Mouse (Mus musculus): ENCODE results near the gene Uba6.

The Uba6 gene

GRCm38 (mm10) chr5:86172449-86173161 lies at the start of gene Uba6:
Gene Uba6, minus strand, starts transcription at chr5:86172803.
- in situ Hi-C loops (cut with MboI; ENCODE audit: unreplicated experiment in 2 of 2): no loop called here

DNA sequence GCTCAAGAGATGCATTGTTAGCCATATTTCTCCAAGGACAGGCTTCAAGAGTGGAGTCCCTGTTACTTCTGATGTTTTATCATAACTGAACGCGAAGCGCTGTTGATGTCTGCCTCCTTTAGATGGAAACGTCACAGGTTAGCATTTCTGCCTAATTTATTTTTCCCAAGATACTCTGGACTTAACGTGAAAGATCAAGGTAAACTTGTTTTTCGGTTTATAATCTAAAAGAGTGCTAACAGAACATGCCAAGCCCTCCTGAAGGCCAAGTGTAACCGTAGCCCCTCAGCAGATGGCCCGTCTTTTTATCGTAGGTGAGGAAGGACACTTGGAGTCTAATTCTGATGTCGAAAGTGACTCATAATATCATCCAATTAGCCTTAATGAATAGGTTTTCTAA lies 25.2 kb upstream of the Uba6 start, which contains the start of gene Gnrhr:
Gene Gnrhr, minus strand, starts transcription at position 101 of the 400 bp plus-strand sequence.
- in situ Hi-C loops (cut with MboI; ENCODE audit: unreplicated experiment in 2 of 2): loop anchor here (10.0 to 25.0 kb wide), 4 partner anchors 436 to 614 kb away; partner anchors contain the start of gene Ythdc1 (in 2 of the 2)

- in situ Hi-C loops (cut with MboI; ENCODE audit: unreplicated experiment in 2 of 2): loop anchor here (5.0 to 25.0 kb wide), 6 partner anchors 216 to 621 kb away; partner anchors contain the start of gene Ythdc1 (in 2 of the 2)
These were observed 18.8 kb upstream of the Uba6 start for GRCm38 (mm10) chr5:86191356-86191755.

- in situ Hi-C loops (cut with MboI; ENCODE audit: unreplicated experiment in 2 of 2): loop anchor here (5.0 to 25.0 kb wide), 6 partner anchors 217 to 622 kb away; partner anchors contain the start of gene Ythdc1 (in 2 of the 2)
These were observed 18.2 kb upstream of the Uba6 start for GRCm38 (mm10) chr5:86190770-86191169.

GRCm38 (mm10) chr5:86190290-86190689 lies 17.7 kb upstream of the Uba6 start:
- in situ Hi-C loops (cut with MboI; ENCODE audit: unreplicated experiment in 2 of 2): loop anchor here (5.0 to 25.0 kb wide), 6 partner anchors 217 to 622 kb away; partner anchors contain the start of gene Ythdc1 (in 2 of the 2)

DNA sequence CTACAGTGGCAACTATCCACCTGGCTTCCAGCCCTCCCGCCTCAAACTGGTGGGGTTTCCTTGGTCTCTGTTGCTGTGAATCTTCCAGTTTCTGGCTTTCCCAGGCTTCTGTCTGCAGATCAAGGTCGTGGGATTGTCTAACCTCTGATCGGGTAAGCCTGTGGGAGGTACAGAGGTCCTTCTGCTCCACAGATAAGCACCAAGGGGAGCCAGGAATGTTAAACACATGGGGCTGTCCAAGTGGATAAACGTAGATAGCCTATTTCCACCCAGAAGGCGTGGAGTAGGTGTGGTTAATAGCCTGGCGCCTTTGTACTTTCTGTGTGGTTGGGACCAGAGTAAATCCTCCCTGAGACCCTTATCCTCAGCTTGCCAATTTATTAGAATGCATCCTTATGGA lies 14.8 kb upstream of the Uba6 start:
- in situ Hi-C loops (cut with MboI; ENCODE audit: unreplicated experiment in 2 of 2): loop anchor here in 1 of 2 experiments (5.0 to 25.0 kb wide), 3 partner anchors 120 to 625 kb away; partner anchors contain the start of genes Cenpc1 and Ythdc1

DNA sequence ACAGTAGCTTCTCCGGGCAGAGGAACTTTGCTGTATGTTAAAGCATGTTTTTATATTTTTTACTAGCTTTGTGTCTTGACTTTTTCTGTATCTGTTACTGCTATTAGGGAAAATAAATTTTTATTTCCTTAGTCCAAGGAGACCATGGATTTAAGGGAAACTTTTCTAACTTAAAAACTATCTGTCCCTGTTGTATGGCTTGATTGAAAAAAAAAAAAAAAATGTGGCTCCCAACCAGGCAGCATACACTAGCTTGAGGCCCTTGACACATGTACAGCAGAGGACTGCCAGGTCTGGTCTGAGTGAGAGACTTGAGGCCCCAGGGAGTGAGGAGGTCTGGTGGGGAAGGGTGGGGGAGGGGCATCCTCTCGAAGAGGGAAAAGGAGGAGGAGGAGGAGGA lies 1.2 kb upstream of the Uba6 start:
- in situ Hi-C loops (cut with MboI; ENCODE audit: unreplicated experiment in 2 of 2): no loop called here

DNA sequence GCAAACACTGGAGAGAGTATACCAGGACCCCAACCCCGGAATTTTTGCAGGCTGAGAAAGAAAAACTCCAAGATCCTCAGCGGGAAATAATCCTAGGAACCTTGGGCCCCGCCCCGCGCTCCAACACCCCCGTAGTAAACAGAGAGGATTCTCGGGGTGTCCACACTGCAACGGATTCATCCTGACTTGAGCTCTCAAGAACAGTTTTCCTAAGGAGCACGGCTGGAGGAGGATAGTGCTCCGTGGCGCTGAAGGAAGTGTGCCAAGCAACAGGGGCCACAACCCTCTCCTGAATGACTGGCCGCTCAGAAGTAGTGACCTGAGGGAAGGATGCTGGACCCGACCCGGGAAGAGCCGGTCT lies 535 bp downstream of the Uba6 start:
- in situ Hi-C loops (cut with MboI; ENCODE audit: unreplicated experiment in 2 of 2): no loop called here

DNA sequence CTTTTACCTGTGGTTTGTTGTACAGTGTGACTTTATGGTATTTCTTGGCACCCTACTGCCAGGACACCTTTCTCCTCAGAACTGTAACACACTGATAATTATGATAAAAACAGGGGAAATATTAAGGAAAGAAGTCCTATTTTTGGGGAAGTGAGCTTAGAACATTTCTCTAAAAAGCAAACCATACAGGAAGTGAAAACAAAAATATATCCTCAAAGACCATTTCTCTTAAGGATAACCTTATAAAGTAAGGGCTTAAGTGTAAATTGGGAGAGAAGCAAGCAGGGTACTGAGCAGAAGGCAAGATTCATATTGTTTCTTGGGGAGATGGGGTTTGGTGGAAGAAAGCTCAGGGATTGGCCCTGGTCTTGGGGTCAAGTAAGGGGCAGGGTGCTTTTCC lies 42.8 kb downstream of the Uba6 start:
- in situ Hi-C loops (cut with MboI; ENCODE audit: unreplicated experiment in 2 of 2): loop anchor here in 1 of 2 experiments (10.0 kb wide), 1 partner anchor 45 kb away; no protein-coding TSS in a partner anchor

DNA sequence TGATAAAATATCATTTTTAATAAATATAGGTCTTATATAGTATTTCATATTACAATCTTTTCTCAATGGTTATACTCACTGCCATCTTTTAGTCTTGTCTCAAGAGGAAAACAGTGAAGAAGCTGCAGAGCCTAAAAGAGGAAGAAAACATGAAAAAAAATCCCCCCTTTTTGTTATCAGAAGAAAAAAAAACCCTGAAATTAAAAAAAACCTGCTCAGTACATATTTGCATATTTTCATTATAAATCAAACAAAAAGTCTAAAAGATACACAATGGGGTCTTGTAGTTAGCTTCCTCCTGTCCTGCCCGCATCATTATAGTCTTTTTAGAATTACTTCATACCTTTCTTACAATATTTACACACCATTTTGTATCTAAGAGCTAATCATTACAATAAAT lies 43.9 kb downstream of the Uba6 start:
- in situ Hi-C loops (cut with MboI; ENCODE audit: unreplicated experiment in 2 of 2): no loop called here

DNA sequence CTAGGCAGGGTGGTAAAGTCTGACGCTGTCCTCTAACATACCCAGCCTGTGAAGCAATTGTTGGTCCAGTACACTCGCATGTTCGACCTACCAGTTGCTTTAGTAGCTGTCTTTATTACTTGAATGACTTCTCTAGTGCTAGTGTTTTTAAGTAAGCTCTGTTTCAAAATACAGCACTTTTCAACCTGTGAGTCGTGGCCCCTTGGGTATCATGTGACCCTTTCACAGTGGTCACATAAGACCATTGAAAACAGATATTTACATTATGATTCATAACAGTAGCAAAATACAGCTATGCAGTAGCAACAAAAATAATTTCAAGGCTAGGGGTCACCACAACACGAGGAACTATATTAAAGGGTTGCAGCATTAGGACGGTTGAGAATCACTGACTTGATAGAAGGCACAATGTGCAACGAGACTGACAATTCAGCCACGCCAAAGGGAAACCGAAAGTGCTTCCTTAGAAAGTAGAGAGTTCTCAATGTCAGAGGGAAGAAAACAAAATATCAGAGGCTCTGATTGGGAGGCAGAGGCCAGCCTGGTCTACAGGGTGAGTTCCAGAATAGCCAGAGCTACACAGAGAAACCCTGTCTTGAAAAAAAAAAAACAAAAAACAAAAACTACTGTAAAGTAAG lies 54.0 kb downstream of the Uba6 start:
- in situ Hi-C loops (cut with MboI; ENCODE audit: unreplicated experiment in 2 of 2): loop anchor here in 1 of 2 experiments (5.0 kb wide), 1 partner anchor 36 kb away; no protein-coding TSS in a partner anchor

GRCm38 (mm10) chr5:86113997-86114396 lies 58.6 kb downstream of the Uba6 start:
- in situ Hi-C loops (cut with MboI; ENCODE audit: unreplicated experiment in 2 of 2): no loop called here

DNA sequence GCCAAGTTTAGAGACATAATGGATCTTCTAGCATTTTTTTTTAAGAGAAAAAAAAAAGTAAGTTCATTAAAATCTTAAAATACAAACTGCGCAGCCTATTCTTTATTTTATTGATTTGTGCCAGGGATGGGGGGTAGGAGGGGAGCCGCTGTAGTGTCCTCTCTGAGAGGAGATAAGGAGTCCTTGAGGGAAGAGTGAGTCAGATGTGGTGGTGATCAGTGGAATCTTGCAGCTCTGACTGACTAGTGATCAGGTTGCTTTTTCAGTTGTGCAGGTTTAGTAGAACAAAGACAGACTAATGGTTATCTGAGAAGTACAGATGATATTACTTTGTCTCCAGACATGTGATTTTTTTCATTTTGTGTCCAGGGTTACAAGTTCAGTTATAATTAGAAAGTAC lies 59.6 kb downstream of the Uba6 start:
- in situ Hi-C loops (cut with MboI; ENCODE audit: unreplicated experiment in 2 of 2): no loop called here

GRCm38 (mm10) chr5:86111074-86111473 lies 61.5 kb downstream of the Uba6 start:
- in situ Hi-C loops (cut with MboI; ENCODE audit: unreplicated experiment in 2 of 2): no loop called here

DNA sequence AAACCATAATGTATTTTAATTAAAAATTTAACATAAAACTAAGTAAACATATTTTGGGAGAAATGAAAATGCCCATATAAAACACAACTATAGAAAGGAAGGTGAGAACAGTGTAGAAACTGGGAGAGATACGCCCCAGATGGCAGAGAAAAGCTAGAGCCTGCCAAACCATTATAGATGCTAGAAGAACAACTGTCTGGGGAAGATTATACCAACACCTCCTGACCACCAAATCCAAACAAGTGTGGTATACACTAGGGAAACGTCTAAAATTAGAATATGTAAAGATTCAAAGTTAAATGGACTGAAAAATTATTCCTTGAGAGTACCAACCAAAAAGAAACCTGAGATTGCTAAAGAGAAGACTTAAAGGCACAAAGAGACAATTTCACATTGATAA lies 66.0 kb downstream of the Uba6 start:
- in situ Hi-C loops (cut with MboI; ENCODE audit: unreplicated experiment in 2 of 2): no loop called here

- in situ Hi-C loops (cut with MboI; ENCODE audit: unreplicated experiment in 2 of 2): no loop called here
These were observed 70.4 kb downstream of the Uba6 start for GRCm38 (mm10) chr5:86102176-86102575.

DNA sequence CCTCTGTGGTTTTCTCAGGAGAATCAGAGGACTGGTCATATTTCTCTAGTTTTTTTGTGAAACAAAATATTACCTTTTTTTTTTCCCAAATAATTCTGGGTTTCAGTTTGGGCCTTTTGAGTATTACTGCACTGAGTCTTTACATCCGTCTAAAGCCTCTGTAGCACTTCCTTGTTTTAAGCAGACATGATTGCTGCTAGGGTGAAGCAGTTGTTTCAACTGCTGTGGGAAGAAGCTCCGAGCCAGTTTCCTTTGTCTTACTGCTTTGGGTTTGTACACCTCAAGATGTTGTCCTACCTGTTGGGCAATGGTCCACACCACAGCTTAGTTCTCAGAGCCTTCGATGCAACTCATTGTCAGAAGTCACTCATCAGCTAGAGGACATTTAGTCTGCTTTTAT lies 72.0 kb downstream of the Uba6 start:
- in situ Hi-C loops (cut with MboI; ENCODE audit: unreplicated experiment in 2 of 2): no loop called here

DNA sequence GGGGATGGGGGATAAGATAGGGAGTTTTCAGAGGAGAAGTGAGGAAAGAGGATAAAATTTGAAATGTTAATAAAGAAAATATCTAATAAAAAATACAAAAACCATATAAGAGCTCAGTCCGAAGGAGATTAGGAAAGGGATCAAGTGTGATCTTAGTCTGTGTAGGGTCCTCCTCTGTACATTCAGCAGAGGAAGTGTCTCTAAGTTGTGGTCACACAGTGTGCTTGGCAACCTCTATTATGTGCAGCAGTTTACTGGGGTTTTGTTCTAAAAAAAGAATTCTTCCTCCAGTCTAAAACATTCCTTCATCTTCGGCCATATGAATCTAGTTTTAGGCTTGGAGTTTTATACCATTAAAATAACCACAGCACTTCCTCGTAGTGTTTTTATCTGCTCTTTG lies 73.6 kb downstream of the Uba6 start:
- in situ Hi-C loops (cut with MboI; ENCODE audit: unreplicated experiment in 2 of 2): no loop called here

DNA sequence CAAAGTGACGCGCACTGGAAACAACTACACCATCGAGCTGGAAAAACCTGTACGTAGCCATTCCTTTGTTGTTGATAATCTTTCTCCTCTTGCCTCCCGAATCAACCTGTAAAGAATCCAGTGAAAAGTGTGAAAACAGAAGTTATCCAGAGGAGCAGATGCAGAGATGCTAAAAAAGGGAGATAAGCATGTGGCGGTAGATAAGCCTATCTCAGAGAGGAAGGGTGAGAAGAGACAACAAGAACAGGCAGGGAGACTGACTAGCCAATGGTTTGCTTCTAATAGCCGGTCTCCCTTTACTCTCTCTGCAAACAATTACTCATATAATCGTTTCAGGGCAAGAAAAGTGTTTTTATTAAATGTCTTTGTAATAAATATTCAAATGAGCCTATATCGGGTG lies 77.8 kb downstream of the Uba6 start:
- in situ Hi-C loops (cut with MboI; ENCODE audit: unreplicated experiment in 2 of 2): no loop called here

DNA sequence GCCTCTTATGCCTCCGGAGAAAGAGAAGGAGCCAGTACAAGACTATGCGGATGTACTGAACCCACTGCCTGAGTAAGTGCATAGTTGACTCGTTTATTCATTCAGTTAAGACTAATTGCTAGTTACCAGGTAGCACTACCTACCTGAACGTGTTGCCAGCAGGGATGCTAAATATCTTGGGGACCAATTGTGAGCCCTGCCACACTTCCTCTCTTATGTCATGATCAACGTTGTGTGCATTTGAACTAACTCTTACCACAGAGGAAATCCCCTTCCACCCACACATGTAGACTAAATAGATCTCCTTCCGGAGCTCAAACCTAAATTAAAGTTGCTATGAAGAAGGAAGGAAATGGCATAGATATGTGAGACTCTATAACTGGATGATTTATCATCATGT lies 85.9 kb downstream of the Uba6 start:
- in situ Hi-C loops (cut with MboI; ENCODE audit: unreplicated experiment in 2 of 2): loop anchor here in 1 of 2 experiments (10.0 kb wide), 1 partner anchor 48 kb away; no protein-coding TSS in a partner anchor

DNA sequence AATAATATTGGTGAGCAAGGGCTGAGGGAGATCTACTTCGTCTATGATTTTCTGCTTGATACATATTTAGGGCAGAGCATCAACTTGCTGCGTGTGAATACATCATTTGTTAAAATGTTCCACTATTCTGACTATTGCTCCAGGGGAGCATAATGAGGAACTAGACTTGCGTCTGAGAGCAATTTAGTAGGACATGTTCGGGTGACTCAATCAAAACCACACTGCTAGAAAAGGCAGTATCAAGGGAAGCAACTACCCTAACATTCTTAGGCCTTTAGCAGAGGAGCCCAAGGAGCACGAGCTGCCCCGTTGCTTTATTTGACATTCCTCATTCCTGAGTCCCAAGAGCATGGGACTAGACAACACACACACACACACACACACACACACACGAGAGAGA lies 87.6 kb downstream of the Uba6 start:
- in situ Hi-C loops (cut with MboI; ENCODE audit: unreplicated experiment in 2 of 2): loop anchor here (5.0 to 10.0 kb wide), 2 partner anchors 32 to 50 kb away; no protein-coding TSS in a partner anchor

Data from v-Abl transformed pro-B cells (cell line).